Mouse (Mus musculus) limb, embryonic 14.5 days (tissue): ENCODE results near the gene Gstm1. TPM values are rescaled to one million over a fixed set of nuclear protein-coding genes. Genes with fewer than 3 reads are reported as not detected.
A peak's percentile ranks its signal among the peaks of the same experiment; 100 is the strongest.

ENCODE experiments used
- ATAC-seq: fragments of 200-750 bp; cut with Nextera tagmentation; 2 replicates; pipeline ENCODE4 v1.8.0; 2017; ENCODE audit warnings: low read depth, moderate number of reproducible peaks, moderate TSS enrichment; ENCODE audit not compliant: low FRiP score
- DNase-seq: peaks from one replicate; pipeline ENCODE4 v3.0.0-alpha.2; 2015; ENCODE audit warnings: low spot score
- H3K27ac ChIP-seq: fragments of 300-500 bp; sonication (generic); replicated peaks from 2 replicates; pipeline ENCODE4 v1.5.1; 2014; ENCODE audit warnings: low read depth, mild to moderate bottlenecking, low read length, moderate library complexity, mixed read lengths
- H3K27me3 ChIP-seq: fragments of 300-500 bp; sonication (generic); 2 replicates; pipeline ENCODE4 v1.6.1; 2014; ENCODE audit warnings: low read length, mixed read lengths; ENCODE audit not compliant: control insufficient read depth, insufficient read depth
- H3K36me3 ChIP-seq: fragments of 300-500 bp; sonication (generic); 2 replicates; pipeline ENCODE4 v1.6.1; 2014; ENCODE audit warnings: mild to moderate bottlenecking, low read length, moderate library complexity, mixed read lengths; ENCODE audit not compliant: control insufficient read depth, insufficient read depth
- H3K4me1 ChIP-seq: fragments of 300-500 bp; sonication (generic); 2 replicates; pipeline ENCODE4 v1.6.1; 2014; ENCODE audit warnings: antibody characterized with exemption, low read length, mixed read lengths; ENCODE audit not compliant: control insufficient read depth, insufficient read depth
- H3K4me2 ChIP-seq: fragments of 300-500 bp; sonication (generic); replicated peaks from 2 replicates; pipeline ENCODE4 v1.6.1; 2014; ENCODE audit warnings: low read depth, mild to moderate bottlenecking, low read length, moderate library complexity; ENCODE audit not compliant: severe bottlenecking
- H3K4me3 ChIP-seq: fragments of 300-500 bp; sonication (generic); replicated peaks from 2 replicates; pipeline ENCODE4 v1.5.1; 2014; ENCODE audit warnings: low read length
- H3K9ac ChIP-seq: fragments of 300-500 bp; sonication (generic); 2 replicates; pipeline ENCODE4 v1.6.1; 2014; ENCODE audit warnings: mild to moderate bottlenecking, low read depth, low read length, moderate library complexity; ENCODE audit not compliant: severe bottlenecking
- H3K9me3 ChIP-seq: fragments of 300-500 bp; sonication (generic); 2 replicates; pipeline ENCODE4 v1.6.1; 2016; ENCODE audit warnings: low read length; ENCODE audit not compliant: control insufficient read depth
- POLR2A ChIP-seq: fragments of 200-500 bp; IDR thresholded peaks from 2 replicates; pipeline ENCODE4 v1.8.0; 2012; ENCODE audit warnings: inconsistent platforms, mild to moderate bottlenecking, moderate library complexity, borderline replicate concordance; ENCODE audit not compliant: insufficient read depth, insufficient read length; ENCODE audit errors: extremely low read depth
- WGBS: fragments of 180-500 bp; shearing (Covaris S2); extraction: QIAGEN DNeasy Blood & Tissue Kit; methylation state at CpG from one replicate; pipeline ENCODE4 v1.1.7; 2014; 5-methylcytosine and 5-hydroxymethylcytosine counted together
- polyA plus RNA-seq, 2 experiments: library from polyadenylated mRNA; depleted of rRNA in 1 of 2; stranded (reverse) in 1 of 2; unstranded in 1 of 2; fragments of >200 nt; fragmentation: Nextera tagmentation in 1 of 2; extraction: Ambion mirVana in 1 of 2; gene quantifications; 2 replicates each; pipeline versions ENCODE4 v1.2.1 to v1.2.3; 2012 to 2014

The Gstm1 gene
- 31.6 and 43.9 TPM in 2 replicates for polyA plus RNA-seq (2012; rRNA removed)
- 56.0 and 59.3 TPM in 2 replicates for polyA plus RNA-seq (2014; fragmentation: Nextera tagmentation; extraction: Ambion mirVana)

- no peaks in the 10 kb centered on the region for H3K36me3 ChIP-seq
- peak within 1 kb of the TSS; percentile 39 for H3K4me3 ChIP-seq
- H3K4me1 ChIP-seq, result no peaks in the 10 kb centered on the region
- TF ChIP-seq POLR2A, result peak; percentile 77; the same call in 1 of the 2 replicates
- H3K27me3 ChIP-seq, result no peaks in the 10 kb centered on the region
- H3K9me3 ChIP-seq, result no peaks in the 10 kb centered on the region
- peak within 1 kb of the TSS; percentile 78 for H3K27ac ChIP-seq
- WGBS, result under 1% methylated on average over 31 of the region's 31 CpGs
- peak within 1 kb of the TSS; percentile 48 for H3K9ac ChIP-seq
- peak within 1 kb of the TSS; percentile 65 for H3K4me2 ChIP-seq
- DNase-seq (peak; percentile 98), ATAC-seq (peak; percentile 99)
These were observed at the start of gene Gstm1 for GRCm38 (mm10) chr3:108017473-108018189. Gstm1 (minus strand) TSS chr3:108017973.

- Histone ChIP-seq H3K4me1 (no peaks in the 10 kb centered on the region), H3K27me3 (no peaks in the 10 kb centered on the region), H3K9me3 (no peaks in the 10 kb centered on the region), H3K36me3 (peaks cover 5% of the 10 kb centered on the region; the same call in 1 of the 2 replicates), H3K9ac (no peak overlapping the region), H3K4me3 (no peak overlapping the region), H3K27ac (no peak overlapping the region), H3K4me2 (no peak overlapping the region)
- ATAC-seq (no peak), DNase-seq (no peak)
- no peak for TF ChIP-seq POLR2A
- WGBS, result 69% methylated on average over 6 of the region's 6 CpGs
These were observed 49.7 kb upstream of the Gstm1 start for GRCm38 (mm10) chr3:108067370-108067934.

DNA sequence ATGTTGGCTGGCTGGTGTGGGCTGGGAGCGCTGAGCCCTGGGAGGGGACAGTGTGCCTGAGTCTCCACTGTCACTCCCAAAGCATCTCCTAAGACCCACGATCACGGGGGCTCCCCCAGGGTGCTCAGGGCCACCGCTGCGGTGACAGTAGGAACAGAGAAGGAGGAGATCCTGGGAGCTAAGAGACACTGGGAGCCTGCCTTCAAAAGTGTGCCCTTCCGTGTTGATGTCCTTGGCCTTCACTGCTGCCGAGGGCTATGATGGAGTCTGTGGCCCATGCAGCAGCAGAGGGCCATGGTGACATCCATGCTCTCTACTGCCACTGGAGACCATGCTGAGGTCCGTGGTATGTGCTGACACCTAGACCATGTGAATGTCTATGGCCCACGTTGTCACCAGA lies 47.8 kb upstream of the Gstm1 start:
- 83% methylated on average over 9 of the region's 9 CpGs for WGBS
- no peaks in the 10 kb centered on the region for H3K27me3 ChIP-seq
- H3K4me3 ChIP-seq, result no peak overlapping the region
- TF ChIP-seq POLR2A, result no peak
- no peak overlapping the region for H3K9ac ChIP-seq
- no peaks in the 10 kb centered on the region for H3K4me1 ChIP-seq
- ATAC-seq (no peak), DNase-seq (no peak)
- no peak overlapping the region for H3K4me2 ChIP-seq
- no peaks in the 10 kb centered on the region for H3K36me3 ChIP-seq
- no peak overlapping the region for H3K27ac ChIP-seq
- H3K9me3 ChIP-seq, result no peaks in the 10 kb centered on the region

GRCm38 (mm10) chr3:108064672-108065071 lies 46.9 kb upstream of the Gstm1 start:
- Histone ChIP-seq H3K9me3 (no peaks in the 10 kb centered on the region), H3K27ac (no peak overlapping the region), H3K4me1 (no peaks in the 10 kb centered on the region), H3K4me2 (no peak overlapping the region), H3K36me3 (no peaks in the 10 kb centered on the region), H3K4me3 (no peak overlapping the region), H3K9ac (no peak overlapping the region), H3K27me3 (no peaks in the 10 kb centered on the region)
- no peak for TF ChIP-seq POLR2A
- DNase-seq, result no peak
- 68% methylated on average over 4 of the region's 4 CpGs for WGBS
- no peak for ATAC-seq

DNA sequence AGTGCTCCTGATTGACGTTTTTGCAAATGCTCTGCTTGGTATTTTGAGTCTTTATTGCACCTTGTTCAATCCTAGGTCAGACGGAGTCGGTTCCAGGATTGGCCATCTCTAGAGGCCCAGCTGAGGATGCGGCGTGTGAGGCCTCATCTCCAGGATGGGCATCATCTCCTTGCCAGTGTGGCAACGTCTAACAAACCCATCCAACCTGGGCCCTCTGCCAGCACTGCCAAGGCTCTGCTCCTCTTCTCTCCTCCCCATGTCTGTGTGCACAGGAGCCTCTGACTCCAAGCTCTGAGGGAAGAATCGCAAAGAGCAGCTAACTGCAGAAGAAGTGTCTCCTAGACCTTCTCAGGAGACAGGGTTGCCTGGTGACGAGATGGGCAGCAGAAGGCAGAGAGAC lies 44.9 kb upstream of the Gstm1 start:
- DNase-seq, result no peak
- Histone ChIP-seq H3K36me3 (no peaks in the 10 kb centered on the region), H3K27ac (no peak overlapping the region), H3K4me1 (no peaks in the 10 kb centered on the region), H3K4me3 (no peak overlapping the region), H3K9me3 (no peaks in the 10 kb centered on the region), H3K27me3 (no peaks in the 10 kb centered on the region), H3K9ac (no peak overlapping the region), H3K4me2 (no peak overlapping the region)
- no peak for ATAC-seq
- 84% methylated on average over 8 of the region's 8 CpGs for WGBS
- no peak for TF ChIP-seq POLR2A
